Mouse (Mus musculus) right cerebral cortex, postnatal 10 days (tissue): ENCODE results near the gene Cyp3a13.
"Not testable (repeated sequence)": the region's sequence is repeated elsewhere in the genome, so short reads cannot be mapped to it uniquely, and the experiment has no call there.

ENCODE experiments used
- DNase-seq, 2 experiments: peaks; one replicate each; pipeline ENCODE4 v3.0.0; 2021; ENCODE audit warnings: low spot score in 2 of 2

The Cyp3a13 gene

DNA sequence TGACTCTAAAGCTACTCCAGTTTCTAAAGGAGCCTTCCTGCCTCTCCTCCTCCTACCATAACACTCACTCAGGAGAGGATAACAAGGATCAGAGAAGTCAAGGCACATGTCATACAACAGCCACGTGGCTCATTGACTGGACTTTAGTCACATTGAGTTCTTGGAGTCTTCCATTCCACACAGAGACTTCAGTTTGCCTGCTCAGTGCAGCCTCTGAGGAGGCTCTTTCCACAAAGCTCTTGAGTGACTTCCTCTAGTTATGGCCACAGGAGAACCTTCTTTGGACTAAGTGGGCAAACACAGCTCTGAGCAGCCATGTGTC lies 49.1 kb downstream of the Cyp3a13 start:
- DNase-seq: not testable (repeated sequence)

DNA sequence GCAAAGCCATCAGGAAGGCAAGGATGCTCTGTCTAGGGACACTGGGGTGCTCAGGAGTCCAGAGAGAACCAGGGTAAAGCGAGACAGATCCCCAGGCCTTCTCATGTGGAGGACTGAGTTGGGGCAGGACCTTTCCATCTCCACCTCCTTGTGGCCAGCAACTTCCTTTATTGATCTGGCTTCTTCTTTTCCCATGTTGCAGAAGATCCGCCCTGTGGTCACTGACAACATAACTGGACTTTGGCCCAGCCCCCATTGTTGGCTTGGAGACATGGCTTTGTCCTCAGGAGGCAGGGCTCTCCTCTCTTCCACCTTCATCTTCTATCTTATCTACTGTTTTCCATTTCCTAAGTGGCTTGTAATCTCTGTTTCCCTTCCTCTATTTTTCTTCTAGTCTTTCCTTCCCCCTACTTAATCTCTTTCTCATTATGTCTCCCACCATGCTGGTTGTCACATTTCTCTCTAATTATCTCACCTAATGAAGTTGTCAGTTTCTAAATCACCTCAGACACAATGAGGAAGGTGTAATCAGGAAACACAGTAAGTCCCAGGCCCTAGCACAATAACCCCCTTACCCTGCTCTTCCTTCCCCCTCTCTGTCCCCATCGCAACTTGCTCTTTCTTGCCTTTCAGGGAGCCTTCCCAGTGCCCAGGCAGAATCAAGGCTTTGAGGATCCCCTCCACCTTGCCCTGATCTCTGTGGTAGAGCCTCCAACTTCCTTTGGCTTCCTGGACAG lies 49.6 kb downstream of the Cyp3a13 start, which contains the start of gene Pilrb2:
Gene Pilrb2 (minus strand): TSS at position 172 of the 737 bp plus-strand sequence.
- not testable (repeated sequence) for DNase-seq

DNA sequence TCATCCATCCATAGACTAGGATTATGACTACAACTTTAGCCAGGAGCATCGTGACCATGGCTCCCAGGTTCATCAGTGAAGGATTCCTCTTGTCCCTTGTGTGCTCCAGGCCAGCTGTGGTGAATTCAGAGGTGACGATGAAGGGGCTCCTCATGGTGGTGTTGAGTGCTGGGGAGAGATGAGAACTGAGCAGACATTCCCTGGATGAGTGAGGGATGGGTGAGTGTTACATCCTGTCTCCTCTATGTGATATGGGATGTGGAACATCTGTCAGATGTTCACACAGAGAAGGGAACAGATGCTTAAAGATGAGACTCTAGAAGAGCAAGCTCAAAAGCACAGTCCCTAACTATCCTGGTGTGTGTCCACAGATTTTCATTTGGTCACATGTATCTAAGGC lies 52.8 kb downstream of the Cyp3a13 start:
- DNase-seq: not testable (repeated sequence)

DNA sequence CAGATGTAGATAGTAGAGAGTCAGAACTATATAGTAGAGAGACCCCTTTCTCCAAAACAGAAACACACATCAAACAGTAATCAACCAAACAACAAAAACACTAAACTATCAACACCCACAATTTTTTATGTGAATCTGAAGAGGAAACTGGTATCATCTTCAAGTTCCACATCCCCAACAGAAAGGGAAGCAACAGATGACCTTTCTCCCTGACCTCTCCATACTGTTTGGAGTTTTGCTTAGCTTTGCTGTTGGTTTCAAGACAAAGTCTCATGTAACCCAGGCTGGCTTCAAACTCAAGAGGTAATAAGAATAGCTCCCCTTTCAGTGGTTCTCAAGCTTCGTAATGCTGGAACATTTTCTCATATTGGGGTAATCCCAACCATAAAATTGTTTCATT lies 57.4 kb downstream of the Cyp3a13 start:
- DNase-seq: not testable (repeated sequence)

DNA sequence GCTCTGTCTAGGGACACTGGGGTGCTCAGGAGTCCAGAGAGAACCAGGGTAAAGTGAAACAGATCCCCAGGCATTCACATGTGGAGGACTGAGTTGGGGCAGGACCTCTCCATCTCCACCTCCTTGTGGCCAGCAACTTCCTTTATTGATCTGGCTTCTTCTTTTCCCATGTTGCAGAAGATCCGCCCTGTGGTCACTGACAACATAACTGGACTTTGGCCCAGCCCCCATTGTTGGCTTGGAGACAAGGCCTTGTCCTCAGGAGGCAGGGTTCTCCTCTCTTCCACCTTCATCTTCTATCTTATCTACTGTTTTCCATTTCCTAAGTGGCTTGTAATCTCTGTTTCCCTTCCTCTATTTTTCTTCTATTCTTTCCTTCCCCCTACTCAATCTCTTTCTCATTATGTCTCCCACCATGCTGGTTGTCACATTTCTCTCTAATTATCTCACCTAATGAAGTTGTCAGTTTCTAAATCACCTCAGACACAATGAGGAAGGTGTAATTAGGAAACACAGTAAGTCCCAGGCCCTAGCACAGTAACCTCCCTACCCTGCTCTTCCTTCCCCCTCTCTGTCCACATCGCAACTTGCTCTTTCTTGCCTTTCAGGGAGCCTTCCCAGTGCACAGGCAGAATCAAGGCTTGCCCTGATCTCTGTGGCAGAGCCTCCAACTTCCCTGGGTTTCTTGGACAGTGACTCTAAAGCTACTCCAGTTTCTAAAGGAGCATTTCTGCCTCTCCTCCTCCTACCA lies 63.3 kb downstream of the Cyp3a13 start, which contains the start of gene Pilrb1:
Gene Pilrb1 (minus strand): TSS at position 147 of the 751 bp plus-strand sequence.
- DNase-seq: not testable (repeated sequence)

DNA sequence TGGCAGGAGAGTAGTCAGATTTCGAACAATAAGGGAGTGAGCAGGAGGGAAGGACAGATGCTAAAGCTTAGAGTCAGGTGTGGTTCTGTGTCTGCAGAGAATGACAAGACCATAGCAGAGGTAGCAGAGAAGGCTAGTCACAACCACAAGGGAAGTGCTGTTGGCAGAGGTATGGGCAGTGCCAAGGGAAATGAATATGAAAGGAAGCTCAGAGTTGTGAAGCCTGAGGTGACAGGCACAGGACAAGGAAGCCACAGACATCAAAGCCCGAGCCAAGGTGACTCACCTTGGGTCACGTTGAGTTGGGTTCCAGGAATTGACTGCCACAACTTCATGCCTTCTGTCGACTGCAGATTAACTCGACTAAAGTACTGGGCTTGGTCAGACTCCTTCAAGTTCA lies 64.5 kb downstream of the Cyp3a13 start:
- not testable (repeated sequence) for DNase-seq

DNA sequence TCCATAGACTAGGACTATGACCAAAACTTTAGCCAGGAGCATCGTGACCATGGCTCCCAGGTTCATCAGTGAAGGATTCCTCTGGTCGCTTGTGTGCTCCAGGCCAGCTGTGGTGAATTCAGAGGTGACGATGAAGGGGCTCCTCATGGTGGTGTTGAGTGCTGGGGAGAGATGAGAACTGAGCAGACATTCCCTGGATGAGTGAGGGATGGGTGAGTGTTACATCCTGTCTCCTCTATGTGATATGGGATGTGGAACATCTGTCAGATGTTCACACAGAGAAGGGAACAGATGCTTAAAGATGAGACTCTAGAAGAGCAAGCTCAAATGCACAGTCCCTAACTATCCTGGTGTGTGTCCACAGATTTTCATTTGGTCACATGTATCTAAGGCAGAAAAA lies 66.5 kb downstream of the Cyp3a13 start:
- DNase-seq: not testable (repeated sequence)

DNA sequence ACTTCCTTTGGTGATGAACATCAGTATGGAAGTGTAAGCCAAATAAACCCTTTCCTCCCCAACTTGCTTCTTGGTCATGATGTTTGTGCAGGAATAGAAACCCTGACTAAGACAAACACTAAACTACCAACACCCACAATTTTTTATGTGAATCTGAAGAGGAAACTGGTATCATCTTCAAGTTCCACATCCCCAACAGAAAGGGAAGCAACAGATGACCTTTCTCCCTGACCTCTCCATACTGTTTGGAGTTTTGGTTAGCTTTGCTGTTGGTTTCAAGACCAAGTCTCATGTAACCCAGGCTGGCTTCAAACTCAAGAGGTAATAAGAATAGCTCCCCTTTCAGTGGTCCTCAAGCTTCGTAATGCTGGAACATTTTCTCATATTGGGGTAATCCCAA lies 71.1 kb downstream of the Cyp3a13 start:
- DNase-seq: not testable (repeated sequence)
